Comparison of ENCODE assay signal across 11 mouse cellular contexts in the genomic region with DNA sequence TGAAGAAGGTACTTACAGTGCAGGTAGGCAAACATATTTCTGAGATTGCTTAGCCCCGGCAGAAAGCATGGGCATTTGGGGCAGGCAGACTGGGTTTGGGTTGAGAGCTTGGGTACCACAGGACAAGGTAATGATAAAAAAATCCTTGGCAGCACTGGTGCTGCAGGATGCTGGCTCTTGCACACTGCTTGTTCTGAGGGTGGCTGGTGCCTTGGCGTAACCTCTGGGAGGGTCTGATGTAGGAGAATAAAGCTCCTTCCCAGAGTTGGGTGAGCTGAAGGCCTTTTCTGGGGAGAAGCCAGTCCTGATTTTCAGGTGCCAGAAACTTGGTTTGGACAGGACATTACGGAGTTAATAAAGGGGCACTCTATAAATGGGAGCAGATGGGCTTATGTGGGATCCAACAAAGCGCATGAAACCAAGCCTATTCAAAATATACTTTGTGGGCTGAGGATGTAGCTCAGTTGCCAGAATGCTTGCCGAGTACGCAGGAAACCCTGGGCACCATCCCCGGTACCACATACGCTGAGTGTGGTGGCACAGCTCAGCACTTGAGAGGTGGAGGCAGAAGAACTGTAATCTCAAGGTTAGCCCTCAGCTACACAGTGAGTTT. TPM values are rescaled to one million over a fixed set of nuclear protein-coding genes. Genes with fewer than 3 reads are reported as not detected.
DNase-seq lines count a peak whose midpoint lies in the region; ATAC-seq and TF ChIP-seq lines count a peak whose summit lies in the region.
"Had no signal": no experiment of that assay in that cellular context is flagged by ENCODE, and none has a peak within 500 bp of the region (broad histone marks: within the 10 kb centered on the region; RNA-seq: fewer than 3 reads in every experiment).

No protein-coding gene starts in this region.

- no peaks in the 10 kb centered on the region for H3K36me3 ChIP-seq in heart, postnatal 0 days (replicated peaks; ENCODE audit: control insufficient read depth, insufficient read depth, low read length)
- H3K36me3 ChIP-seq in hindbrain, embryonic 13.5 days: no peaks in the 10 kb centered on the region

- peaks cover 12% of the 10 kb centered on the region for H3K4me1 ChIP-seq in heart, postnatal 0 days (ENCODE audit: control insufficient read depth, insufficient read depth)
- peaks cover 25% of the 10 kb centered on the region for H3K4me1 ChIP-seq in hindbrain, embryonic 13.5 days (replicated peaks)

- no peak for TF ChIP-seq EP300 in heart, postnatal 0 days (IDR thresholded peaks at IDR 0.05; ENCODE audit: low read depth)

- H3K9me3 ChIP-seq in heart, postnatal 0 days (replicated peaks; ENCODE audit: control insufficient read depth, low read length): no peaks in the 10 kb centered on the region
- H3K9me3 ChIP-seq in hindbrain, embryonic 13.5 days: no peaks in the 10 kb centered on the region

- no peak overlapping the region for H3K4me3 ChIP-seq in heart, postnatal 0 days (ENCODE audit: low read depth, low read length)
- no peak overlapping the region for H3K4me3 ChIP-seq in left cerebral cortex, adult 2 months
- no peak overlapping the region for H3K4me3 ChIP-seq in hindbrain, embryonic 13.5 days

- intact Hi-C loops in heart, postnatal 14 days (cut with DNase I): loop anchor here (5.0 kb wide), 1 partner anchor 42 kb away; no protein-coding TSS in a partner anchor
- intact Hi-C loops in left cerebral cortex, adult 2 months (cut with DNase I): loop anchor here (1.0 kb wide), 2 partner anchors 19 to 28 kb away; no protein-coding TSS in a partner anchor

- ATAC-seq in heart, postnatal 0 days (ENCODE audit: insufficient read depth, low read depth): no peak
- peak; percentile 80 for ATAC-seq in cerebellum, adult (ENCODE audit: insufficient number of reproducible peaks, low FRiP score, low TSS enrichment)
- ATAC-seq in megakaryocyte progenitor cell, adult 5-6 weeks (replicated peaks; ENCODE audit: poor library complexity): no peak
- no peak; the same call in 1 of the 2 replicates for ATAC-seq in hindbrain, embryonic 13.5 days (ENCODE audit: low FRiP score)
- ATAC-seq: inflammation-experienced regulatory T-cells, adult 6 months had no signal

- no peak for TF ChIP-seq CTCF in heart, postnatal 0 days (IDR thresholded peaks at IDR 0.05; ENCODE audit: low read depth)
- TF ChIP-seq CTCF in left cerebral cortex, adult 2 months (IDR thresholded peaks at IDR 0.05): no peak

- peak overlapping the region; percentile 44; the same call in 1 of the 2 replicates for H3K27ac ChIP-seq in heart, postnatal 0 days (ENCODE audit: low read depth)
- H3K27ac ChIP-seq in left cerebral cortex, adult 2 months: peak overlapping the region; percentile 82
- H3K27ac ChIP-seq in hindbrain, embryonic 13.5 days: no peak overlapping the region

- no peaks in the 10 kb centered on the region for H3K27me3 ChIP-seq in heart, postnatal 0 days (ENCODE audit: control insufficient read depth, insufficient read depth, low read length)
- H3K27me3 ChIP-seq in hindbrain, embryonic 13.5 days: no peaks in the 10 kb centered on the region

- no peak overlapping the region for H3K4me2 ChIP-seq in heart, postnatal 0 days (ENCODE audit: low read depth, low read length)
- no peak overlapping the region for H3K4me2 ChIP-seq in hindbrain, embryonic 13.5 days

- WGBS in heart, postnatal 0 days: 84% methylated on average over 8 of the region's 8 CpGs
- WGBS in hindbrain, embryonic 13.5 days: 77% methylated on average over 8 of the region's 8 CpGs

- DNase-seq in heart, postnatal 0 days (ENCODE audit: low spot score): no peak
- DNase-seq in heart, postnatal 14 days: no peak
- peak; percentile 64 to 80 for DNase-seq in cerebellum, postnatal 14 days
- peak; percentile 21 to 54 for DNase-seq in left cerebral cortex, adult 2 months (ENCODE audit: extremely low spot score in 1 of 2, low spot score in 2 of 2)
- no peak for DNase-seq in c-Kit-positive CD71-positive TER-119-positive erythroid progenitor cells, embryonic 14.5 days (ENCODE audit: low spot score)
- DNase-seq: spleen, adult 18-20 months; thymus, postnatal 4 days had no signal

- H3K9ac ChIP-seq in heart, postnatal 0 days (replicated peaks; ENCODE audit: low read depth, low read length): no peak overlapping the region
- H3K9ac ChIP-seq in hindbrain, embryonic 13.5 days: no peak overlapping the region

RNA-seq across cellular contexts. Expression of gene Lyst, which starts 15.8 kb away (rescaled TPM):
- 6.3 and 10.4 TPM in 2 replicates for total RNA-seq in heart, postnatal 0 days (2014; rRNA removed; ENCODE audit: low replicate concordance)
- 1.9 and 2.1 TPM in 2 replicates for polyA plus RNA-seq in heart, postnatal 0 days (2015; fragmentation: Nextera tagmentation; extraction: Ambion mirVana)
- total RNA-seq in heart, postnatal 14 days (2021): 10 to 100 TPM in 1 of 2 experiments, 1 to 10 TPM in 1; 9.6 to 13.3 TPM
- total RNA-seq in left cerebral cortex, adult 2 months (2021): 10 to 100 TPM; 63.2 to 64.6 TPM
- 55.4 and 68.7 TPM in 2 replicates for total RNA-seq in megakaryocyte progenitor cell, adult 5-6 weeks (2015)
- 48.7 and 55.6 TPM in 2 replicates for total RNA-seq in megakaryocyte progenitor cell, adult 5-6 weeks (2017)
- 6.5 and 7.6 TPM in 2 replicates for polyA plus RNA-seq in hindbrain, embryonic 13.5 days (2015; fragmentation: Nextera tagmentation; extraction: Ambion mirVana)

Comparison
In these comparisons a context has a peak if more than half of its experiments do, and no peak if none do; other contexts are left out.
1. DNase-seq: peak in cerebellum, postnatal 14 days (2 of 2) and left cerebral cortex, adult 2 months (2 of 2); none in heart, postnatal 0 days (single experiment), heart, postnatal 14 days (0 of 2) and c-Kit-positive CD71-positive TER-119-positive erythroid progenitor cells, embryonic 14.5 days (single experiment).